Comparison of ENCODE assay signal across 31 mouse cellular contexts in genomic region chr1:172469373-172469772, GRCm38 (mm10). TPM values are rescaled to one million over a fixed set of nuclear protein-coding genes. Genes with fewer than 3 reads are reported as not detected.
DNase-seq lines count a peak whose midpoint lies in the region; ATAC-seq and TF ChIP-seq lines count a peak whose summit lies in the region.
"Had no signal": no experiment of that assay in that cellular context is flagged by ENCODE, and none has a peak within 500 bp of the region (broad histone marks: within the 10 kb centered on the region; RNA-seq: fewer than 3 reads in every experiment).

No protein-coding gene starts in this region.

- H3K79me2 ChIP-seq in macrophage (ENCODE audit: inconsistent target) = no peaks in the 10 kb centered on the region

- 0 out of 2 replicates have a peak, but pooled peaks cover 2% of the 10 kb centered on the region for H3K27me3 ChIP-seq in kidney, embryonic 14.5 days (ENCODE audit: control insufficient read depth, insufficient read depth, low read length)
- no peaks in the 10 kb centered on the region for H3K27me3 ChIP-seq in midbrain, embryonic 11.5 days (ENCODE audit: control insufficient read depth, insufficient read depth, low read length)
- H3K27me3 ChIP-seq: heart, embryonic 12.5 days; limb, embryonic 15.5 days; liver, embryonic 13.5 days; midbrain, embryonic 12.5 days; neural tube, embryonic 12.5 days had no signal

- H3K4me2 ChIP-seq in kidney, embryonic 14.5 days (replicated peaks; ENCODE audit: low read depth, low read length) = no peak overlapping the region
- no peak overlapping the region for H3K4me2 ChIP-seq in midbrain, embryonic 11.5 days
- H3K4me2 ChIP-seq: heart, embryonic 12.5 days; hindbrain, embryonic 14.5 days; limb, embryonic 15.5 days; liver, embryonic 13.5 days; midbrain, embryonic 12.5 days; neural tube, embryonic 12.5 days had no signal

- H3K9ac ChIP-seq in kidney, embryonic 14.5 days (ENCODE audit: low read depth, low read length) = no peak overlapping the region
- H3K9ac ChIP-seq in midbrain, embryonic 11.5 days (ENCODE audit: low read length) = no peak overlapping the region
- H3K9ac ChIP-seq: heart, embryonic 12.5 days; hindbrain, embryonic 14.5 days; limb, embryonic 15.5 days; liver, embryonic 13.5 days; midbrain, embryonic 12.5 days; neural tube, embryonic 12.5 days had no signal

- WGBS in kidney, embryonic 14.5 days = 40% methylated on average over 5 of the region's 5 CpGs
- WGBS in lung, adult 2 months = 35% methylated on average over 5 of the region's 5 CpGs
- WGBS in macrophage (ENCODE audit: missing documents) = 85% methylated on average over 5 of the region's 5 CpGs
- WGBS in midbrain, embryonic 11.5 days = 87% methylated on average over 5 of the region's 5 CpGs

- TF ChIP-seq POLR2A in lung, adult 2 months (IDR thresholded peaks at IDR 0.05; ENCODE audit: borderline replicate concordance, extremely low read depth, low read depth, low read length) = no peak

- DNase-seq in kidney, adult 11 months = peak; percentile 26
- DNase-seq in lung, postnatal 10 days = peak; percentile 39
- no peak for DNase-seq in lung, adult 2 months
- DNase-seq in kidney, postnatal 10 days = peak; percentile 54
- DNase-seq in midbrain, embryonic 11.5 days (ENCODE audit: low spot score, missing footprints) = no peak
- no peak for DNase-seq in right cerebral cortex, postnatal 36 days (ENCODE audit: low spot score in 2 of 2)
- DNase-seq: adrenal gland, adult 8-10 months; cerebellum, adult 11 months; gastrocnemius, postnatal 25 days; heart, adult 18-20 months; liver, embryonic 13.5 days; lung, adult 18-20 months; right cerebral cortex, adult 18-20 months; right cerebral cortex, postnatal 4 days; thymus, adult 18-20 months; thymus, postnatal 36 days had no signal

- TF ChIP-seq CTCF in lung, adult 2 months (IDR thresholded peaks at IDR 0.05; ENCODE audit: insufficient read depth, low read length) = no peak

- H3K36me3 ChIP-seq in kidney, embryonic 14.5 days (ENCODE audit: control insufficient read depth, insufficient read depth, low read length) = no peaks in the 10 kb centered on the region
- no peaks in the 10 kb centered on the region for H3K36me3 ChIP-seq in macrophage (ENCODE audit: inconsistent target)
- no peaks in the 10 kb centered on the region for H3K36me3 ChIP-seq in midbrain, embryonic 11.5 days (ENCODE audit: control insufficient read depth, insufficient read depth, low read length)
- H3K36me3 ChIP-seq: G1E; heart, embryonic 12.5 days; limb, embryonic 10.5 days; limb, embryonic 15.5 days; liver, embryonic 13.5 days; midbrain, embryonic 12.5 days; neural tube, embryonic 12.5 days had no signal

- no peak overlapping the region for H3K27ac ChIP-seq in kidney, embryonic 14.5 days (ENCODE audit: low read depth, low read length)
- H3K27ac ChIP-seq in macrophage = peak overlapping the region; percentile 74
- H3K27ac ChIP-seq in midbrain, embryonic 11.5 days (ENCODE audit: low read depth, low read length) = no peak overlapping the region
- H3K27ac ChIP-seq: hindbrain, embryonic 14.5 days; limb, embryonic 10.5 days; limb, embryonic 15.5 days; liver, embryonic 13.5 days; midbrain, embryonic 12.5 days; neural tube, embryonic 12.5 days; stomach, postnatal 0 days had no signal

- no peaks in the 10 kb centered on the region for H3K4me1 ChIP-seq in kidney, embryonic 14.5 days (ENCODE audit: control insufficient read depth, insufficient read depth, low read length)
- no peaks in the 10 kb centered on the region for H3K4me1 ChIP-seq in lung, adult 2 months (ENCODE audit: control insufficient read depth, insufficient read depth, low read length)
- no peaks in the 10 kb centered on the region for H3K4me1 ChIP-seq in midbrain, embryonic 11.5 days (ENCODE audit: control insufficient read depth, insufficient read depth, low read length)
- H3K4me1 ChIP-seq: limb, embryonic 10.5 days; limb, embryonic 15.5 days; midbrain, embryonic 12.5 days; neural tube, embryonic 12.5 days had no signal

- no peak overlapping the region for H3K4me3 ChIP-seq in kidney, embryonic 14.5 days (ENCODE audit: low read length)
- no peak overlapping the region for H3K4me3 ChIP-seq in lung, adult 2 months (replicated peaks; ENCODE audit: extremely low read depth, low read depth, low read length)
- H3K4me3 ChIP-seq in macrophage (ENCODE audit: inconsistent target) = no peak overlapping the region
- H3K4me3 ChIP-seq in midbrain, embryonic 11.5 days (ENCODE audit: low read depth, low read length) = no peak overlapping the region
- H3K4me3 ChIP-seq: heart, embryonic 12.5 days; limb, embryonic 10.5 days; limb, embryonic 15.5 days; liver, embryonic 13.5 days; midbrain, embryonic 12.5 days; neural tube, embryonic 12.5 days had no signal

- H3K9me3 ChIP-seq in kidney, embryonic 14.5 days (ENCODE audit: control insufficient read depth, low read length) = no peaks in the 10 kb centered on the region
- no peaks in the 10 kb centered on the region for H3K9me3 ChIP-seq in midbrain, embryonic 11.5 days (ENCODE audit: control insufficient read depth, low read length)
- H3K9me3 ChIP-seq: G1E; heart, embryonic 12.5 days; limb, embryonic 10.5 days; limb, embryonic 15.5 days; liver, embryonic 13.5 days; midbrain, embryonic 12.5 days; neural tube, embryonic 12.5 days had no signal

- ATAC-seq in kidney, embryonic 14.5 days (ENCODE audit: low FRiP score, low TSS enrichment) = no peak
- no peak for ATAC-seq in midbrain, embryonic 11.5 days (ENCODE audit: low FRiP score)
- ATAC-seq: forebrain, embryonic 14.5 days; intestine, postnatal 0 days had no signal

RNA-seq across cellular contexts. Expression of gene Slamf9, which starts 5.8 kb away (rescaled TPM):
- polyA plus RNA-seq in kidney, embryonic 14.5 days (2014; fragmentation: Nextera tagmentation; extraction: Ambion mirVana) = 0.74 and 0.97 TPM in 2 replicates
- 10.6 and 15.2 TPM in 2 replicates for polyA plus RNA-seq in lung, adult 2 months (2012; rRNA removed)
- total RNA-seq in macrophage (2018; cell fraction: chromatin; rRNA removed) = 10 to 100 TPM in 13 of 26 experiments, 1 to 10 TPM in 9, under 1 TPM in 3, not detected in 1; 0.66 to 36.6 (median 11.8) TPM
- 100 to 1,000 TPM in 12 of 26 experiments, 10 to 100 TPM in 2, 1 to 10 TPM in 12; 5.5 to 152 (median 54.7) TPM for total RNA-seq in macrophage (2018; cell fraction: cytosol; rRNA removed)
- 100 to 1,000 TPM in 5 of 26 experiments, 10 to 100 TPM in 10, 1 to 10 TPM in 11; 2.9 to 213 (median 40.5) TPM for total RNA-seq in macrophage (2018; cell fraction: nucleus; rRNA removed)
- polyA plus RNA-seq in macrophage (2018) = 8.4 to 43.7 TPM (median 12.1 TPM) in 3 replicates
- polyA plus RNA-seq in midbrain, embryonic 11.5 days (2014; fragmentation: Nextera tagmentation; extraction: Ambion mirVana) = 0.12 and 0.23 TPM in 2 replicates
- total RNA-seq: G1E; hematopoietic stem cell, adult 5-6 weeks; layer of hippocampus, postnatal 25 days had no signal
- polyA plus RNA-seq: G1E had no signal

RNA-seq across cellular contexts. Expression of gene Igsf9, which starts 12.2 kb away (rescaled TPM):
- polyA plus RNA-seq in kidney, embryonic 14.5 days (2014; fragmentation: Nextera tagmentation; extraction: Ambion mirVana) = 37.8 and 41.8 TPM in 2 replicates
- 11.1 and 11.8 TPM in 2 replicates for polyA plus RNA-seq in lung, adult 2 months (2012; rRNA removed)
- total RNA-seq in macrophage (2018; cell fraction: chromatin; rRNA removed) = 10 to 100 TPM in 14 of 26 experiments, 1 to 10 TPM in 12; 3.3 to 66.1 (median 16.9) TPM
- 1 to 10 TPM in 15 of 26 experiments, under 1 TPM in 11; 0.43 to 3.6 (median 1.3) TPM for total RNA-seq in macrophage (2018; cell fraction: cytosol; rRNA removed)
- 10 to 100 TPM in 15 of 26 experiments, 1 to 10 TPM in 11; 3.2 to 47.9 (median 14.3) TPM for total RNA-seq in macrophage (2018; cell fraction: nucleus; rRNA removed)
- polyA plus RNA-seq in macrophage (2018) = 0.24 to 1.5 TPM (median 0.64 TPM) in 3 replicates
- polyA plus RNA-seq in midbrain, embryonic 11.5 days (2014; fragmentation: Nextera tagmentation; extraction: Ambion mirVana) = 48.8 and 49.7 TPM in 2 replicates
- polyA plus RNA-seq: G1E had no signal

RNA-seq across cellular contexts. Expression of gene Tagln2, which starts 30.5 kb away (rescaled TPM):
- 81.0 and 139 TPM in 2 replicates for polyA plus RNA-seq in kidney, embryonic 14.5 days (2014; fragmentation: Nextera tagmentation; extraction: Ambion mirVana)
- polyA plus RNA-seq in lung, adult 2 months (2012; rRNA removed) = 585 and 594 TPM in 2 replicates
- 100 to 1,000 TPM in 13 of 26 experiments, 10 to 100 TPM in 13; 30.9 to 294 (median 104) TPM for total RNA-seq in macrophage (2018; cell fraction: chromatin; rRNA removed)
- 100 to 1,000 TPM; 222 to 636 (median 285) TPM for total RNA-seq in macrophage (2018; cell fraction: cytosol; rRNA removed)
- 100 to 1,000 TPM in 23 of 26 experiments, 10 to 100 TPM in 3; 72.7 to 364 (median 181) TPM for total RNA-seq in macrophage (2018; cell fraction: nucleus; rRNA removed)
- 178 to 475 TPM (median 441 TPM) in 3 replicates for polyA plus RNA-seq in macrophage (2018)
- 36.3 and 39.1 TPM in 2 replicates for polyA plus RNA-seq in midbrain, embryonic 11.5 days (2014; fragmentation: Nextera tagmentation; extraction: Ambion mirVana)

RNA-seq across cellular contexts. Expression of gene Cfap45, which starts 51.2 kb away (rescaled TPM):
- 1.0 and 1.2 TPM in 2 replicates for polyA plus RNA-seq in kidney, embryonic 14.5 days (2014; fragmentation: Nextera tagmentation; extraction: Ambion mirVana)
- 7.1 and 7.3 TPM in 2 replicates for polyA plus RNA-seq in lung, adult 2 months (2012; rRNA removed)
- 1 to 10 TPM in 24 of 26 experiments, under 1 TPM in 2; 0.40 to 9.7 (median 4.8) TPM for total RNA-seq in macrophage (2018; cell fraction: chromatin; rRNA removed)
- total RNA-seq in macrophage (2018; cell fraction: cytosol; rRNA removed) = 1 to 10 TPM in 16 of 26 experiments, under 1 TPM in 10; 0.62 to 1.8 (median 1.1) TPM
- total RNA-seq in macrophage (2018; cell fraction: nucleus; rRNA removed) = 1 to 10 TPM in 22 of 26 experiments, under 1 TPM in 4; 0.59 to 5.6 (median 2.6) TPM
- 1.6 to 2.7 TPM (median 1.7 TPM) in 3 replicates for polyA plus RNA-seq in macrophage (2018)
- 1.0 and 1.1 TPM in 2 replicates for polyA plus RNA-seq in midbrain, embryonic 11.5 days (2014; fragmentation: Nextera tagmentation; extraction: Ambion mirVana)
- total RNA-seq: gastrocnemius, postnatal 25 days had no signal
- polyA plus RNA-seq: G1E, myocyte had no signal

Comparison
In these comparisons a context has a peak if more than half of its experiments do, and no peak if none do; other contexts are left out.
1. DNase-seq: peak in kidney, adult 11 months (single experiment), lung, postnatal 10 days (single experiment) and kidney, postnatal 10 days (single experiment); none in lung, adult 2 months (single experiment), midbrain, embryonic 11.5 days (single experiment) and right cerebral cortex, postnatal 36 days (0 of 2).